Mouse (Mus musculus) olfactory bulb, adult 2 months (tissue): ENCODE measurements at regions not wholly inside any gene's neighbourhood (a gene's known extent, or its start where the extent isn't known, plus 50 kb on each side); places are given as distances from the start of the nearest gene placed in this dataset.

Experiments
- H3K27ac ChIP-seq: fragments of 200-500 bp; 2 replicates; pipeline ENCODE4 v1.5.1; 2012; ENCODE audit warnings: low read depth, low read length; ENCODE audit not compliant: insufficient read depth
- H3K4me1 ChIP-seq: fragments of 200-500 bp; 2 replicates; pipeline ENCODE4 v1.6.1; 2012; ENCODE audit warnings: low read length; ENCODE audit not compliant: control insufficient read depth, insufficient read depth
- H3K4me3 ChIP-seq: fragments of 200-500 bp; 2 replicates; pipeline ENCODE4 v1.5.1; 2012; ENCODE audit warnings: mild to moderate bottlenecking, low read depth, low read length, moderate library complexity; ENCODE audit not compliant: insufficient read depth
- CTCF ChIP-seq: fragments of 200-500 bp; IDR thresholded peaks from 2 replicates; pipeline ENCODE4 v1.5.1; 2012; ENCODE audit warnings: low read depth, mild to moderate bottlenecking, low read length, moderate library complexity; ENCODE audit not compliant: insufficient read depth
- POLR2A ChIP-seq: fragments of 200-500 bp; IDR thresholded peaks from 2 replicates; pipeline ENCODE4 v1.6.1; 2012; ENCODE audit warnings: mild to moderate bottlenecking, low read depth, low read length, moderate library complexity; ENCODE audit not compliant: insufficient read depth
- WGBS: fragments of 180-500 bp; shearing (Covaris S2); methylation state at CpG from one replicate; pipeline ENCODE4 v1.1.7; 2018; 5-methylcytosine and 5-hydroxymethylcytosine counted together

GRCm38 (mm10) chr3:8751356-8751755 lies 858.5 kb downstream of the Zfp704 start:
- Histone ChIP-seq H3K4me1 (peaks cover 3% of the 10 kb centered on the region; the same call in 1 of the 2 replicates), H3K27ac (no peak overlapping the region), H3K4me3 (no peak overlapping the region)
- TF ChIP-seq POLR2A (no peak), CTCF (no peak)
- WGBS: 97% methylated on average over 10 of the region's 10 CpGs

- TF ChIP-seq POLR2A: no peak
- no peak for TF ChIP-seq CTCF
- WGBS: 62% methylated on average over 4 of the region's 4 CpGs
- H3K4me3 ChIP-seq: no peak overlapping the region
- no peak overlapping the region for H3K27ac ChIP-seq
- H3K4me1 ChIP-seq: peaks cover 3% of the 10 kb centered on the region; the same call in 1 of the 2 replicates
Measured at GRCm38 (mm10) chr3:8750858-8751257, 859.0 kb downstream of the Zfp704 start.

- Histone ChIP-seq H3K4me1 (peaks cover 3% of the 10 kb centered on the region; the same call in 1 of the 2 replicates), H3K27ac (no peak overlapping the region), H3K4me3 (no peak overlapping the region)
- TF ChIP-seq POLR2A: no peak
- TF ChIP-seq CTCF: no peak
- WGBS: 94% methylated on average over 11 of the region's 11 CpGs
Measured at GRCm38 (mm10) chr3:8750162-8750561, 859.7 kb downstream of the Zfp704 start.

GRCm38 (mm10) chr3:8747201-8747600 lies 862.7 kb downstream of the Zfp704 start:
- H3K27ac ChIP-seq: no peak overlapping the region
- 92% methylated on average over 4 of the region's 4 CpGs for WGBS

GRCm38 (mm10) chr3:8746677-8747076 lies 863.2 kb downstream of the Zfp704 start:
- Histone ChIP-seq H3K27ac (no peak overlapping the region), H3K4me3 (no peak overlapping the region), H3K4me1 (no peaks in the 10 kb centered on the region)
- 100% methylated on average over 3 of the region's 3 CpGs for WGBS
- TF ChIP-seq POLR2A (no peak), CTCF (no peak)

More at GRCm38 (mm10) chr3:8747201-8747600, 862.7 kb downstream of the Zfp704 start:
- H3K4me3 ChIP-seq: no peak overlapping the region
- TF ChIP-seq POLR2A: no peak
- TF ChIP-seq CTCF: no peak
- no peaks in the 10 kb centered on the region for H3K4me1 ChIP-seq

GRCm38 (mm10) chr3:8746037-8746436 lies 863.8 kb downstream of the Zfp704 start:
- Histone ChIP-seq H3K4me1 (no peaks in the 10 kb centered on the region), H3K4me3 (no peak overlapping the region), H3K27ac (no peak overlapping the region)
- WGBS: 96% methylated on average over 1 of the region's 1 CpGs
- TF ChIP-seq POLR2A (no peak), CTCF (no peak)

DNA sequence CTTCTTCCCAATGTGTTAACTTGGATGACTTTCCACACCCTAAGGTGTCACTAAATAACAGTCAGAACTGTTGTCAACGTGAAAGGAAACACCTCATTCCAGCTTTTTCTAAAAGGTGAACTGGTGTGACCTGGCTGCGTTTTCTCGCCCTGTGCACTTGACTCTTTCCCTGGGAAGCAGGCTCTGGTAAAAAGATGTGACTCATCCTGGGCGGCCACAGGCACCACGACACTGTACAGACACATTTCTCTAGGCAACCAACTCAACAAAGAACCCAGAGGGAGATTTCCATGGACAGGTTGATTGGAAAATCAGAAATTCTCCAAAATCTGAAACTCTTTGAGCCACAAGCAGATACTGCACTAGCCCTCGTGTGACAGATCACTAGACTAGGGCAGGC lies 865.0 kb downstream of the Zfp704 start:
- TF ChIP-seq CTCF (no peak), POLR2A (no peak)
- no peaks in the 10 kb centered on the region for H3K4me1 ChIP-seq
- H3K4me3 ChIP-seq: no peak overlapping the region
- 69% methylated on average over 6 of the region's 6 CpGs for WGBS
- no peak overlapping the region for H3K27ac ChIP-seq

- no peak overlapping the region for H3K27ac ChIP-seq
- no peak overlapping the region for H3K4me3 ChIP-seq
- TF ChIP-seq POLR2A (no peak), CTCF (no peak)
- no peaks in the 10 kb centered on the region for H3K4me1 ChIP-seq
- 62% methylated on average over 7 of the region's 7 CpGs for WGBS
Measured at GRCm38 (mm10) chr3:8743650-8744049, 866.2 kb downstream of the Zfp704 start.

GRCm38 (mm10) chr3:8741266-8742023 lies 868.4 kb downstream of the Zfp704 start:
- WGBS: 80% methylated on average over 8 of the region's 8 CpGs
- H3K4me1 ChIP-seq: no peaks in the 10 kb centered on the region
- no peak for TF ChIP-seq POLR2A
- no peak overlapping the region for H3K27ac ChIP-seq
- H3K4me3 ChIP-seq: no peak overlapping the region
